In genomic region chr5:142899057-142899601, GRCm38 (mm10) we compare ENCODE assay signal across 12 mouse cellular contexts. TPM values are rescaled to one million over a fixed set of nuclear protein-coding genes. Genes with fewer than 3 reads are reported as not detected.
A peak's percentile ranks its signal among the peaks of the same experiment; 100 is the strongest.
DNase-seq lines count a peak whose midpoint lies in the region; TF ChIP-seq lines count a peak whose summit lies in the region.
"Had no signal": no experiment of that assay in that cellular context is flagged by ENCODE, and none has a peak within 500 bp of the region (broad histone marks: within the 10 kb centered on the region; RNA-seq: fewer than 3 reads in every experiment).

No protein-coding gene starts in this region.

- 0 out of 2 replicates have a peak, but pooled peaks cover under 1% of the 10 kb centered on the region for H3K4me1 ChIP-seq in embryonic fibroblast, embryonic 13.5 days (ENCODE audit: control insufficient read depth, insufficient read depth, low read length)

- peak; percentile 43 for TF ChIP-seq POLR2A in embryonic fibroblast, embryonic 13.5 days (IDR thresholded peaks at IDR 0.05; ENCODE audit: low read depth, low read length)

- DNase-seq in frontal cortex, adult 2 months (ENCODE audit: extremely low spot score in 1 of 2, low spot score in 1 of 2): peak; percentile 79 to 82
- DNase-seq in frontal cortex, postnatal 10 days (ENCODE audit: low spot score in 2 of 2): no peak
- peak; percentile 53 for DNase-seq in A20 (ENCODE audit: low read depth, low spot score)
- peak; percentile 37 for DNase-seq in naive thymus-derived CD4-positive, alpha-beta T cell, adult 2 months (ENCODE audit: low read depth)
- DNase-seq in yolk sac, embryonic 10.5 days (ENCODE audit: low spot score): no peak
- no peak for DNase-seq in cerebellum, adult 11 months
- no peak for DNase-seq in kidney, postnatal 14 days
- DNase-seq: adrenal gland, adult 8-10 months; cerebellum, postnatal 25 days had no signal

- no peak overlapping the region for H3K27ac ChIP-seq in embryonic fibroblast, embryonic 13.5 days (ENCODE audit: insufficient read depth, low read length)
- H3K27ac ChIP-seq: heart, embryonic 10.5 days; neural tube, embryonic 13.5 days had no signal

- TF ChIP-seq CTCF in embryonic fibroblast, embryonic 13.5 days (IDR thresholded peaks at IDR 0.05; ENCODE audit: borderline replicate concordance, insufficient read depth, low read length): no peak

- H3K4me3 ChIP-seq in embryonic fibroblast, embryonic 13.5 days (ENCODE audit: insufficient read depth, low read length): no peak overlapping the region
- H3K4me3 ChIP-seq: heart, embryonic 10.5 days; neural tube, embryonic 13.5 days had no signal

RNA-seq across cellular contexts. Expression of gene Fbxl18, which starts 3.9 kb away (rescaled TPM):
- polyA plus RNA-seq in frontal cortex, adult 2 months (2012; rRNA removed): 20.2 and 22.4 TPM in 2 replicates
- 8.7 and 8.8 TPM in 2 replicates for polyA plus RNA-seq in embryonic fibroblast, embryonic 13.5 days (2011; ENCODE audit: insufficient read length, low read depth, missing spikeins)

RNA-seq across cellular contexts. Expression of gene Actb, which starts 7.4 kb away (rescaled TPM):
- 2,513 and 2,530 TPM in 2 replicates for polyA plus RNA-seq in frontal cortex, adult 2 months (2012; rRNA removed)
- 7,994 and 9,776 TPM in 2 replicates for polyA plus RNA-seq in embryonic fibroblast, embryonic 13.5 days (2011; ENCODE audit: insufficient read length, low read depth, missing spikeins)

Comparison
In these comparisons a context has a peak if more than half of its experiments do, and no peak if none do; other contexts are left out.
1. DNase-seq: peak in frontal cortex, adult 2 months (2 of 2), A20 (single experiment) and naive thymus-derived CD4-positive, alpha-beta T cell, adult 2 months (single experiment); none in frontal cortex, postnatal 10 days (0 of 2), yolk sac, embryonic 10.5 days (single experiment), cerebellum, adult 11 months (single experiment) and kidney, postnatal 14 days (single experiment).